Comparison of ENCODE assay signal across 1 mouse cellular context in genomic region chr11:98021565-98022252, GRCm38 (mm10).
TF ChIP-seq lines count a peak whose summit lies in the region.

No protein-coding gene starts in this region.

TF ChIP-seq in CH12.LX, 34 proteins besides CTCF, POLR2A, EP300 and RAD21 (continued from another document):
- TF ChIP-seq TCF12 (IDR thresholded peaks at IDR 0.05; ENCODE audit: low read depth, low read length) = no peak
